Mouse (Mus musculus): Measurements from ENCODE around the gene Fstl1. TPM values are rescaled to one million over a fixed set of nuclear protein-coding genes. Genes with fewer than 3 reads are reported as not detected.

Fstl1 gene
- polyA plus RNA-seq, 1 experiment, result 79.7 TPM

- DNase-seq (ENCODE audit: low read depth), result no peak
- TF ChIP-seq CTCF (IDR thresholded peaks at IDR 0.05; ENCODE audit: borderline replicate concordance, extremely low read depth, insufficient read depth, insufficient read length) (no peak), POLR2A (IDR thresholded peaks at IDR 0.05; ENCODE audit: borderline replicate concordance, extremely low read depth, insufficient read depth, insufficient read length, poor library complexity, severe bottlenecking) (no peak)
Observed at GRCm38 (mm10) chr16:37754483-37754882, 22.2 kb upstream of the Fstl1 start.

- DNase-seq (ENCODE audit: low read depth), result no peak
- TF ChIP-seq CTCF (IDR thresholded peaks at IDR 0.05; ENCODE audit: borderline replicate concordance, extremely low read depth, insufficient read depth, insufficient read length), result no peak
Observed at GRCm38 (mm10) chr16:37757223-37757622, 19.4 kb upstream of the Fstl1 start.

- no peak for TF ChIP-seq POLR2A (IDR thresholded peaks at IDR 0.05; ENCODE audit: borderline replicate concordance, extremely low read depth, insufficient read depth, insufficient read length, poor library complexity, severe bottlenecking)
- no peak for TF ChIP-seq CTCF (IDR thresholded peaks at IDR 0.05; ENCODE audit: borderline replicate concordance, extremely low read depth, insufficient read depth, insufficient read length)
- peak; percentile 69 for DNase-seq (ENCODE audit: low read depth)
Observed at GRCm38 (mm10) chr16:37763797-37764196, 12.9 kb upstream of the Fstl1 start.

- DNase-seq (ENCODE audit: low read depth), result no peak
- TF ChIP-seq CTCF (IDR thresholded peaks at IDR 0.05; ENCODE audit: borderline replicate concordance, extremely low read depth, insufficient read depth, insufficient read length) (no peak), POLR2A (IDR thresholded peaks at IDR 0.05; ENCODE audit: borderline replicate concordance, extremely low read depth, insufficient read depth, insufficient read length, poor library complexity, severe bottlenecking) (no peak)
Observed at GRCm38 (mm10) chr16:37776166-37776859, 360 bp upstream of the Fstl1 start.

- TF ChIP-seq CTCF (IDR thresholded peaks at IDR 0.05; ENCODE audit: borderline replicate concordance, extremely low read depth, insufficient read depth, insufficient read length), result no peak
- TF ChIP-seq POLR2A (IDR thresholded peaks at IDR 0.05; ENCODE audit: borderline replicate concordance, extremely low read depth, insufficient read depth, insufficient read length, poor library complexity, severe bottlenecking), result no peak
- peak; percentile 48 for DNase-seq (ENCODE audit: low read depth)
Observed at GRCm38 (mm10) chr16:37777796-37778475, 1.3 kb downstream of the Fstl1 start.

- TF ChIP-seq POLR2A (IDR thresholded peaks at IDR 0.05; ENCODE audit: borderline replicate concordance, extremely low read depth, insufficient read depth, insufficient read length, poor library complexity, severe bottlenecking), result no peak
- TF ChIP-seq CTCF (IDR thresholded peaks at IDR 0.05; ENCODE audit: borderline replicate concordance, extremely low read depth, insufficient read depth, insufficient read length), result no peak
- peak; percentile 55 for DNase-seq (ENCODE audit: low read depth)
Observed at GRCm38 (mm10) chr16:37778529-37778928, 1.9 kb downstream of the Fstl1 start.

GRCm38 (mm10) chr16:37779651-37780280 lies 3.1 kb downstream of the Fstl1 start:
- TF ChIP-seq CTCF (IDR thresholded peaks at IDR 0.05; ENCODE audit: borderline replicate concordance, extremely low read depth, insufficient read depth, insufficient read length) (no peak), POLR2A (IDR thresholded peaks at IDR 0.05; ENCODE audit: borderline replicate concordance, extremely low read depth, insufficient read depth, insufficient read length, poor library complexity, severe bottlenecking) (no peak)
- no peak for DNase-seq (ENCODE audit: low read depth)

GRCm38 (mm10) chr16:37780386-37780785 lies 3.7 kb downstream of the Fstl1 start:
- TF ChIP-seq CTCF (IDR thresholded peaks at IDR 0.05; ENCODE audit: borderline replicate concordance, extremely low read depth, insufficient read depth, insufficient read length), result no peak
- TF ChIP-seq POLR2A (IDR thresholded peaks at IDR 0.05; ENCODE audit: borderline replicate concordance, extremely low read depth, insufficient read depth, insufficient read length, poor library complexity, severe bottlenecking), result no peak
- DNase-seq (ENCODE audit: low read depth), result no peak

- peak; percentile 60 for DNase-seq (ENCODE audit: low read depth)
- TF ChIP-seq CTCF (IDR thresholded peaks at IDR 0.05; ENCODE audit: borderline replicate concordance, extremely low read depth, insufficient read depth, insufficient read length) (no peak), POLR2A (IDR thresholded peaks at IDR 0.05; ENCODE audit: borderline replicate concordance, extremely low read depth, insufficient read depth, insufficient read length, poor library complexity, severe bottlenecking) (no peak)
Observed at GRCm38 (mm10) chr16:37780911-37781310, 4.2 kb downstream of the Fstl1 start.

- DNase-seq (ENCODE audit: low read depth), result no peak
Observed at GRCm38 (mm10) chr16:37784526-37784925, 7.9 kb downstream of the Fstl1 start.

GRCm38 (mm10) chr16:37787558-37788194 lies 11.0 kb downstream of the Fstl1 start:
- peak; percentile 68 for DNase-seq (ENCODE audit: low read depth)
- TF ChIP-seq CTCF (IDR thresholded peaks at IDR 0.05; ENCODE audit: borderline replicate concordance, extremely low read depth, insufficient read depth, insufficient read length) (no peak), POLR2A (IDR thresholded peaks at IDR 0.05; ENCODE audit: borderline replicate concordance, extremely low read depth, insufficient read depth, insufficient read length, poor library complexity, severe bottlenecking) (no peak)

More at GRCm38 (mm10) chr16:37784526-37784925, 7.9 kb downstream of the Fstl1 start:
- TF ChIP-seq POLR2A (IDR thresholded peaks at IDR 0.05; ENCODE audit: borderline replicate concordance, extremely low read depth, insufficient read depth, insufficient read length, poor library complexity, severe bottlenecking), result no peak
- TF ChIP-seq CTCF (IDR thresholded peaks at IDR 0.05; ENCODE audit: borderline replicate concordance, extremely low read depth, insufficient read depth, insufficient read length), result no peak

All from brain, embryonic 14.5 days (tissue).